In genomic region chr15:79694512-79694911, GRCm38 (mm10) we compare ENCODE assay signal across 15 mouse cellular contexts. TPM values are rescaled to one million over a fixed set of nuclear protein-coding genes. Genes with fewer than 3 reads are reported as not detected.
A peak's percentile ranks its signal among the peaks of the same experiment; 100 is the strongest.
DNase-seq lines count a peak whose midpoint lies in the region; ATAC-seq and TF ChIP-seq lines count a peak whose summit lies in the region.
"Had no signal": no experiment of that assay in that cellular context is flagged by ENCODE, and none has a peak within 500 bp of the region (broad histone marks: within the 10 kb centered on the region; RNA-seq: fewer than 3 reads in every experiment).

No protein-coding gene starts in this region.

- intact Hi-C loops in heart, postnatal 10 days (cut with DNase I) = no loop called here

- peak overlapping the region; percentile 95 for H3K4me2 ChIP-seq in liver, embryonic 14.5 days (ENCODE audit: low read depth)
- no peak overlapping the region for H3K4me2 ChIP-seq in intestine, postnatal 0 days (replicated peaks; ENCODE audit: low read depth)
- H3K4me2 ChIP-seq: embryonic facial prominence, embryonic 12.5 days; midbrain, embryonic 12.5 days had no signal

- H3K36me3 ChIP-seq in heart, embryonic 10.5 days = peaks cover 36% of the 10 kb centered on the region
- no peaks in the 10 kb centered on the region; the same call in 1 of the 2 replicates for H3K36me3 ChIP-seq in thymus, adult 2 months (ENCODE audit: control insufficient read depth, insufficient read depth, low read length)
- H3K36me3 ChIP-seq in liver, embryonic 14.5 days (replicated peaks; ENCODE audit: control insufficient read depth, insufficient read depth, low read depth) = peaks cover 22% of the 10 kb centered on the region
- peaks cover 46% of the 10 kb centered on the region for H3K36me3 ChIP-seq in midbrain, embryonic 10.5 days
- peaks cover 4% of the 10 kb centered on the region; the same call in 1 of the 2 replicates for H3K36me3 ChIP-seq in intestine, postnatal 0 days (ENCODE audit: control insufficient read depth, insufficient read depth)

- H3K9me3 ChIP-seq in heart, embryonic 10.5 days = no peaks in the 10 kb centered on the region
- no peaks in the 10 kb centered on the region for H3K9me3 ChIP-seq in liver, embryonic 14.5 days (ENCODE audit: control insufficient read depth, low read length)
- no peaks in the 10 kb centered on the region for H3K9me3 ChIP-seq in midbrain, embryonic 10.5 days (replicated peaks)
- no peaks in the 10 kb centered on the region for H3K9me3 ChIP-seq in intestine, postnatal 0 days (ENCODE audit: control insufficient read depth)
- H3K9me3 ChIP-seq: embryonic facial prominence, embryonic 12.5 days; limb, embryonic 13.5 days; midbrain, embryonic 12.5 days had no signal

- no peak for TF ChIP-seq POLR2A in thymus, adult 2 months (IDR thresholded peaks at IDR 0.05; ENCODE audit: control insufficient read depth, extremely low read depth, insufficient read depth, low read length, poor library complexity)

- H3K4me3 ChIP-seq in heart, embryonic 10.5 days = no peak overlapping the region
- 0 out of 2 replicates have a peak overlapping the region, but pooled peaks have one; percentile 38 for H3K4me3 ChIP-seq in thymus, adult 2 months (ENCODE audit: control insufficient read depth, insufficient read depth, low read length)
- peak overlapping the region; percentile 57 to 94 for H3K4me3 ChIP-seq in liver, embryonic 14.5 days (ENCODE audit: insufficient read depth in 1 of 2, low read depth in 2 of 2, low read length in 2 of 2)
- H3K4me3 ChIP-seq in midbrain, embryonic 10.5 days = no peak overlapping the region
- H3K4me3 ChIP-seq in intestine, postnatal 0 days (ENCODE audit: low read depth, low read length) = no peak overlapping the region
- H3K4me3 ChIP-seq: embryonic facial prominence, embryonic 12.5 days; limb, embryonic 13.5 days; midbrain, embryonic 12.5 days had no signal

- no peak for TF ChIP-seq CTCF in thymus, adult 2 months (IDR thresholded peaks at IDR 0.05; ENCODE audit: borderline replicate concordance, control insufficient read depth, extremely low read depth, insufficient read depth, low read length, poor library complexity)
- TF ChIP-seq CTCF in liver, embryonic 14.5 days (IDR thresholded peaks at IDR 0.05; ENCODE audit: low read depth) = no peak
- no peak for TF ChIP-seq CTCF in intestine, postnatal 0 days (IDR thresholded peaks at IDR 0.05; ENCODE audit: low read depth)

- no peaks in the 10 kb centered on the region for H3K27me3 ChIP-seq in heart, embryonic 10.5 days (ENCODE audit: insufficient read depth, poor library complexity, severe bottlenecking)
- H3K27me3 ChIP-seq in thymus, adult 2 months (ENCODE audit: control insufficient read depth, insufficient read depth, low read length) = no peaks in the 10 kb centered on the region
- H3K27me3 ChIP-seq in liver, embryonic 14.5 days (ENCODE audit: control insufficient read depth, insufficient read depth, low read length) = no peaks in the 10 kb centered on the region
- no peaks in the 10 kb centered on the region for H3K27me3 ChIP-seq in midbrain, embryonic 10.5 days (ENCODE audit: low read depth, poor library complexity, severe bottlenecking)
- H3K27me3 ChIP-seq in intestine, postnatal 0 days (replicated peaks; ENCODE audit: control insufficient read depth, insufficient read depth, low read length) = no peaks in the 10 kb centered on the region
- H3K27me3 ChIP-seq: embryonic facial prominence, embryonic 12.5 days; limb, embryonic 13.5 days; midbrain, embryonic 12.5 days had no signal

- peak overlapping the region; percentile 94 for H3K9ac ChIP-seq in liver, embryonic 14.5 days (replicated peaks)
- H3K9ac ChIP-seq in intestine, postnatal 0 days (ENCODE audit: low read depth, low read length) = no peak overlapping the region
- H3K9ac ChIP-seq: embryonic facial prominence, embryonic 12.5 days; limb, embryonic 13.5 days; midbrain, embryonic 12.5 days had no signal

- ATAC-seq in liver, embryonic 14.5 days (ENCODE audit: insufficient read depth) = peak; percentile 16; the same call in 1 of the 2 replicates
- ATAC-seq in intestine, postnatal 0 days = no peak
- ATAC-seq: forebrain, embryonic 14.5 days had no signal

- 74% methylated on average over 4 of the region's 4 CpGs for WGBS in heart, embryonic 10.5 days
- WGBS in thymus, adult 2 months = 50% methylated on average over 4 of the region's 4 CpGs
- 12% methylated on average over 4 of the region's 4 CpGs for WGBS in liver, embryonic 14.5 days (ENCODE audit: insufficient replicate concordance)
- 89% methylated on average over 4 of the region's 4 CpGs for WGBS in midbrain, embryonic 10.5 days
- 80% methylated on average over 4 of the region's 4 CpGs for WGBS in intestine, postnatal 0 days

- peak overlapping the region; percentile 65; the same call in 1 of the 2 replicates for H3K27ac ChIP-seq in heart, embryonic 10.5 days
- peak overlapping the region; percentile 84 for H3K27ac ChIP-seq in thymus, adult 2 months (ENCODE audit: control insufficient read depth, insufficient read depth, low read length)
- H3K27ac ChIP-seq in liver, embryonic 14.5 days = peak overlapping the region; percentile 88
- no peak overlapping the region for H3K27ac ChIP-seq in midbrain, embryonic 10.5 days (replicated peaks)
- no peak overlapping the region for H3K27ac ChIP-seq in intestine, postnatal 0 days (ENCODE audit: low read depth, low read length)
- H3K27ac ChIP-seq: embryonic facial prominence, embryonic 12.5 days; limb, embryonic 13.5 days; midbrain, embryonic 12.5 days had no signal

- TF ChIP-seq EP300 in liver, embryonic 14.5 days (IDR thresholded peaks at IDR 0.05; ENCODE audit: low read depth) = peak; percentile 71

- DNase-seq in heart, embryonic 10.5 days (ENCODE audit: low spot score) = no peak
- DNase-seq in heart, postnatal 10 days = no peak
- DNase-seq in thymus, adult 2 months = no peak
- DNase-seq in thymus, postnatal 10 days (ENCODE audit: low spot score in 2 of 2) = no peak
- peak; percentile 68 to 80 (median 77) for DNase-seq in liver, embryonic 14.5 days (ENCODE audit: low read depth in 3 of 3, low spot score in 3 of 3)
- DNase-seq in midbrain, embryonic 10.5 days (ENCODE audit: low spot score) = no peak
- DNase-seq in cerebellum, postnatal 14 days = no peak
- DNase-seq: cerebellum, adult 9-10 months; gastrocnemius, postnatal 10 days; kidney, postnatal 25 days had no signal

- peaks cover 54% of the 10 kb centered on the region for H3K4me1 ChIP-seq in heart, embryonic 10.5 days
- H3K4me1 ChIP-seq in thymus, adult 2 months (replicated peaks; ENCODE audit: control insufficient read depth, insufficient read depth, low read length) = peaks cover 26% of the 10 kb centered on the region
- peaks cover 54 to 68% of the 10 kb centered on the region in 2 experiments for H3K4me1 ChIP-seq in liver, embryonic 14.5 days (replicated peaks; ENCODE audit: control insufficient read depth in 2 of 2, insufficient read depth in 2 of 2, low read length in 1 of 2)
- peaks cover 40% of the 10 kb centered on the region for H3K4me1 ChIP-seq in midbrain, embryonic 10.5 days
- H3K4me1 ChIP-seq in intestine, postnatal 0 days (replicated peaks; ENCODE audit: control insufficient read depth, insufficient read depth, low read length) = peaks cover 7% of the 10 kb centered on the region

RNA-seq across cellular contexts. Expression of gene Gtpbp1, which starts 3.9 kb away (rescaled TPM):
- polyA plus RNA-seq in heart, embryonic 10.5 days (2016; fragmentation: Nextera tagmentation; extraction: Ambion mirVana) = 38.1 and 38.3 TPM in 2 replicates
- total RNA-seq in heart, postnatal 10 days (2021) = 10 to 100 TPM; 36.1 to 37.8 TPM
- 91.3 and 114 TPM in 2 replicates for polyA plus RNA-seq in thymus, adult 2 months (2012; rRNA removed)
- polyA plus RNA-seq in liver, embryonic 14.5 days (2012; rRNA removed) = 23.5 and 23.7 TPM in 2 replicates
- polyA plus RNA-seq in liver, embryonic 14.5 days (2014; fragmentation: Nextera tagmentation; extraction: Ambion mirVana) = 22.6 and 28.2 TPM in 2 replicates
- 46.6 and 49.0 TPM in 2 replicates for polyA plus RNA-seq in midbrain, embryonic 10.5 days (2016; fragmentation: Nextera tagmentation; extraction: Ambion mirVana)
- polyA plus RNA-seq in intestine, postnatal 0 days (2015; fragmentation: Nextera tagmentation; extraction: Ambion mirVana) = 15.0 and 15.3 TPM in 2 replicates

RNA-seq across cellular contexts. Expression of gene Josd1, which starts 6.8 kb away (rescaled TPM):
- 18.4 and 21.0 TPM in 2 replicates for polyA plus RNA-seq in heart, embryonic 10.5 days (2016; fragmentation: Nextera tagmentation; extraction: Ambion mirVana)
- 10 to 100 TPM; 29.3 to 30.1 TPM for total RNA-seq in heart, postnatal 10 days (2021)
- 23.8 and 30.5 TPM in 2 replicates for polyA plus RNA-seq in thymus, adult 2 months (2012; rRNA removed)
- 19.7 and 21.4 TPM in 2 replicates for polyA plus RNA-seq in liver, embryonic 14.5 days (2012; rRNA removed)
- polyA plus RNA-seq in liver, embryonic 14.5 days (2014; fragmentation: Nextera tagmentation; extraction: Ambion mirVana) = 13.0 and 13.2 TPM in 2 replicates
- 17.6 and 18.9 TPM in 2 replicates for polyA plus RNA-seq in midbrain, embryonic 10.5 days (2016; fragmentation: Nextera tagmentation; extraction: Ambion mirVana)
- polyA plus RNA-seq in intestine, postnatal 0 days (2015; fragmentation: Nextera tagmentation; extraction: Ambion mirVana) = 9.4 and 9.7 TPM in 2 replicates

RNA-seq across cellular contexts. Expression of gene Tomm22, which starts 23.9 kb away (rescaled TPM):
- polyA plus RNA-seq in heart, embryonic 10.5 days (2016; fragmentation: Nextera tagmentation; extraction: Ambion mirVana) = 258 and 286 TPM in 2 replicates
- total RNA-seq in heart, postnatal 10 days (2021) = 100 to 1,000 TPM; 146 to 154 TPM
- 51.7 and 65.2 TPM in 2 replicates for polyA plus RNA-seq in thymus, adult 2 months (2012; rRNA removed)
- 51.1 and 58.4 TPM in 2 replicates for polyA plus RNA-seq in liver, embryonic 14.5 days (2012; rRNA removed)
- polyA plus RNA-seq in liver, embryonic 14.5 days (2014; fragmentation: Nextera tagmentation; extraction: Ambion mirVana) = 142 and 148 TPM in 2 replicates
- polyA plus RNA-seq in midbrain, embryonic 10.5 days (2016; fragmentation: Nextera tagmentation; extraction: Ambion mirVana) = 252 and 279 TPM in 2 replicates
- polyA plus RNA-seq in intestine, postnatal 0 days (2015; fragmentation: Nextera tagmentation; extraction: Ambion mirVana) = 207 and 211 TPM in 2 replicates

RNA-seq across cellular contexts. Expression of gene Cby1, which starts 35.5 kb away (rescaled TPM):
- 42.9 and 48.9 TPM in 2 replicates for polyA plus RNA-seq in heart, embryonic 10.5 days (2016; fragmentation: Nextera tagmentation; extraction: Ambion mirVana)
- total RNA-seq in heart, postnatal 10 days (2021) = 10 to 100 TPM; 28.2 to 29.3 TPM
- 16.0 and 17.9 TPM in 2 replicates for polyA plus RNA-seq in thymus, adult 2 months (2012; rRNA removed)
- polyA plus RNA-seq in liver, embryonic 14.5 days (2012; rRNA removed) = 4.0 and 4.6 TPM in 2 replicates
- polyA plus RNA-seq in liver, embryonic 14.5 days (2014; fragmentation: Nextera tagmentation; extraction: Ambion mirVana) = 13.4 and 15.7 TPM in 2 replicates
- 88.0 and 89.1 TPM in 2 replicates for polyA plus RNA-seq in midbrain, embryonic 10.5 days (2016; fragmentation: Nextera tagmentation; extraction: Ambion mirVana)
- 22.3 and 23.1 TPM in 2 replicates for polyA plus RNA-seq in intestine, postnatal 0 days (2015; fragmentation: Nextera tagmentation; extraction: Ambion mirVana)

RNA-seq across cellular contexts. Expression of gene Fam227a, which starts 35.8 kb away (rescaled TPM):
- 0.55 and 1.1 TPM in 2 replicates for polyA plus RNA-seq in heart, embryonic 10.5 days (2016; fragmentation: Nextera tagmentation; extraction: Ambion mirVana)
- total RNA-seq in heart, postnatal 10 days (2021) = 1 to 10 TPM in 1 of 2 experiments, under 1 TPM in 1; 0.97 to 1.3 TPM
- polyA plus RNA-seq in thymus, adult 2 months (2012; rRNA removed) = 1.0 and 1.2 TPM in 2 replicates
- polyA plus RNA-seq in liver, embryonic 14.5 days (2012; rRNA removed) = 0.26 and 0.35 TPM in 2 replicates
- polyA plus RNA-seq in liver, embryonic 14.5 days (2014; fragmentation: Nextera tagmentation; extraction: Ambion mirVana) = 0.06 TPM in 1 of 2 replicates, not detected in the other
- polyA plus RNA-seq in midbrain, embryonic 10.5 days (2016; fragmentation: Nextera tagmentation; extraction: Ambion mirVana) = 2.2 and 2.4 TPM in 2 replicates
- polyA plus RNA-seq in intestine, postnatal 0 days (2015; fragmentation: Nextera tagmentation; extraction: Ambion mirVana) = 0.13 and 0.27 TPM in 2 replicates

Comparison
In these comparisons a context has a peak if more than half of its experiments do, and no peak if none do; other contexts are left out.
1. DNase-seq: peak in liver, embryonic 14.5 days (3 of 3); none in heart, embryonic 10.5 days (single experiment), heart, postnatal 10 days (0 of 2), thymus, adult 2 months (single experiment), thymus, postnatal 10 days (0 of 2), midbrain, embryonic 10.5 days (single experiment) and cerebellum, postnatal 14 days (0 of 2).
2. H3K27ac ChIP-seq: peak in heart, embryonic 10.5 days (single experiment), thymus, adult 2 months (single experiment) and liver, embryonic 14.5 days (single experiment); none in midbrain, embryonic 10.5 days (single experiment) and intestine, postnatal 0 days (single experiment).
3. H3K4me3 ChIP-seq: peak in thymus, adult 2 months (single experiment) and liver, embryonic 14.5 days (2 of 2); none in heart, embryonic 10.5 days (single experiment), midbrain, embryonic 10.5 days (single experiment) and intestine, postnatal 0 days (single experiment).